Mouse (Mus musculus) limb, embryonic 13.5 days (tissue): ENCODE measurements around the gene Zfp983. TPM values are rescaled to one million over a fixed set of nuclear protein-coding genes. Genes with fewer than 3 reads are reported as not detected.

ENCODE experiments used
- ATAC-seq: fragments of 200-750 bp; cut with Nextera tagmentation; 2 replicates; pipeline ENCODE4 v1.8.0; 2017; ENCODE audit warnings: low read depth, moderate number of reproducible peaks, moderate TSS enrichment; ENCODE audit not compliant: low FRiP score
- H3K27ac ChIP-seq: fragments of 300-500 bp; sonication (generic); 2 replicates; pipeline ENCODE4 v1.5.1; 2015; ENCODE audit warnings: inconsistent platforms, mild to moderate bottlenecking, moderate library complexity
- H3K27me3 ChIP-seq: fragments of 300-500 bp; sonication (generic); 2 replicates; pipeline ENCODE4 v1.6.1; 2015; ENCODE audit warnings: mild to moderate bottlenecking, inconsistent platforms
- H3K36me3 ChIP-seq: fragments of 300-500 bp; sonication (generic); 2 replicates; pipeline ENCODE4 v1.6.1; 2015; ENCODE audit warnings: inconsistent platforms, mild to moderate bottlenecking, moderate library complexity
- H3K4me1 ChIP-seq: fragments of 300-500 bp; sonication (generic); 2 replicates; pipeline ENCODE4 v1.6.1; 2015; ENCODE audit warnings: inconsistent platforms
- H3K4me2 ChIP-seq: fragments of 300-500 bp; sonication (generic); replicated peaks from 2 replicates; pipeline ENCODE4 v1.6.1; 2015; ENCODE audit warnings: inconsistent platforms, mild to moderate bottlenecking, moderate library complexity
- H3K4me3 ChIP-seq: fragments of 300-500 bp; sonication (generic); 2 replicates; pipeline ENCODE4 v1.5.1; 2015; ENCODE audit warnings: moderate library complexity, mild to moderate bottlenecking, inconsistent platforms
- H3K9ac ChIP-seq: fragments of 300-500 bp; sonication (generic); 2 replicates; pipeline ENCODE4 v1.6.1; 2015; ENCODE audit warnings: mild to moderate bottlenecking, inconsistent platforms
- H3K9me3 ChIP-seq: fragments of 300-500 bp; sonication (generic); 2 replicates; pipeline ENCODE4 v1.6.1; 2016; ENCODE audit warnings: inconsistent platforms
- WGBS: fragments of 180-500 bp; shearing (Covaris S2); methylation state at CpG from one replicate; pipeline ENCODE4 v1.1.7; 2015; 5-methylcytosine and 5-hydroxymethylcytosine counted together
- polyA plus RNA-seq: library from polyadenylated mRNA; unstranded; fragments of >200 nt; fragmentation: Nextera tagmentation; extraction: Ambion mirVana; gene quantifications from 2 replicates; pipeline ENCODE4 v1.2.1, GENCODE M21; 2015

Gene Zfp983
- polyA plus RNA-seq, 1 experiment from 2014 or later = 6.3 TPM

DNA sequence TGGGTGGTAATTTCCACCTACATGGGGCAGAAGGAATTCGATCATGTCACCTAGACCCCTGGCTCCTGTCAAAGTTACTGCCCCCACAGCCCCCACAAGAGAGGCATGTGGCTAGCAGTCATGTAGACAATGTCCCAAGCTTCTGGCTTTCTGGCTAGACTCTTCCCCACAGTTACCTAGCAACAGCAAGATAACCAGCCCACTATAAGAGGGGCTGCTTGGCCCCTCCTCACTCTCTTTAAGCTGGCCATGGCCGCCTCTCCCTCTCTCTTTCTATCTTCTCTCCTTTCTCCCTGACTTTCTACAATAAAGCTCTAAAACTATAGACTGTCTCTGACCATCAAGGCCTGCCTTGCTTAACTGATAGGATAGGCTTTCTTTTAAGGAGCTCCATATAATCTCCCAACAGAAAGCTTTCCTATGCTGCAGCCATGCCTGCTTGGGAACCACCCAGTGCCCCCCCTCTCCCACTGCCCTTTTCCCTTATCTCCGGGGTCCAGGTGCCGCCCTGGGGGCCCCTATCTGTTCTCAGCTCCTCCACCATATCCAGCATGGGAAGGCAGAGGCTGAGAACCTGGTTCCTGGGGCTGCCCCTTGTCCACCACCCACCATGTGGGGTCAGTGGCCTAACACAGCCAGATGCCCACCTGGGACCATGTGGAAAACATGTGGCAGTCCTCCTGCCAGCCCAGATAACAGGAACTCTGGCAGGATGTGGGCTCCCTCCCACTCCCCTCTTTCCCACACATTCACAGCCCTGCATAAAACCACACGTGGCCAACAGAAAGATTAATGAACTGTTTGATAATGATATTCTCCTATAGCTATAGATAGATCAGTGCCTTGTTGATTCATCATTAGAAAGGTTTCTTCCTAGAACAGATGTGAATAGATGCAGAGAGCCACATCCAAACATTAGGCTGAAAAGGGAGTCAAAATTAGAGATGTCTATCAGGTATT is 52.1 kb downstream of the Zfp983 start:
- H3K27ac ChIP-seq = no peak overlapping the region
- H3K27me3 ChIP-seq = no peaks in the 10 kb centered on the region
- H3K4me1 ChIP-seq = no peaks in the 10 kb centered on the region
- H3K4me3 ChIP-seq = no peak overlapping the region
- no peaks in the 10 kb centered on the region for H3K36me3 ChIP-seq
- H3K9ac ChIP-seq = no peak overlapping the region
- ATAC-seq = no peak
- H3K4me2 ChIP-seq = no peak overlapping the region
- 45% methylated on average over 5 of the region's 5 CpGs for WGBS
- H3K9me3 ChIP-seq = no peaks in the 10 kb centered on the region

DNA sequence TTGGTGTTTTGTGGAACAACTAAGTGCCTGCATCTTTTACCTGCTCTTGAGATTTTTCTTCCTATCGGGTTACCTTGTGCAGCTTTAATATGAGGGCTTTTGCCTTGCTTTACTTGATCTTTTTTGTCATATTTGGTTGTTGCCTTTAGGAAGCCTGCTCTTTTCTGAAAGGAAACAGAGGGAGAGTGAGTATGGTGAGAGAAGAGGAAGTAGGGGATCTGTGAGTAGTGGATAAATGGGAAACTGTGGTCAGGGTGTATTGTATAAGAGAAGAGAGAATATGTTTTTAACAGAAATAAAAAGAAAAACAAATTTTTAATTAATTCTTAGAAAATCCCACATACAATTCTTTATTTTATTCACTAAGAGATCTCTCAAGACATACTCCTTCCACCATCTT is 53.0 kb downstream of the Zfp983 start:
- no peaks in the 10 kb centered on the region for H3K36me3 ChIP-seq
- peaks cover 2% of the 10 kb centered on the region for H3K4me1 ChIP-seq
- no peak overlapping the region for H3K27ac ChIP-seq
- no peak overlapping the region for H3K4me2 ChIP-seq
- H3K9me3 ChIP-seq = no peaks in the 10 kb centered on the region
- WGBS = 88% methylated on average over 1 of the region's 1 CpGs
- no peaks in the 10 kb centered on the region for H3K27me3 ChIP-seq
- no peak for ATAC-seq
- H3K4me3 ChIP-seq = no peak overlapping the region
- H3K9ac ChIP-seq = no peak overlapping the region

DNA sequence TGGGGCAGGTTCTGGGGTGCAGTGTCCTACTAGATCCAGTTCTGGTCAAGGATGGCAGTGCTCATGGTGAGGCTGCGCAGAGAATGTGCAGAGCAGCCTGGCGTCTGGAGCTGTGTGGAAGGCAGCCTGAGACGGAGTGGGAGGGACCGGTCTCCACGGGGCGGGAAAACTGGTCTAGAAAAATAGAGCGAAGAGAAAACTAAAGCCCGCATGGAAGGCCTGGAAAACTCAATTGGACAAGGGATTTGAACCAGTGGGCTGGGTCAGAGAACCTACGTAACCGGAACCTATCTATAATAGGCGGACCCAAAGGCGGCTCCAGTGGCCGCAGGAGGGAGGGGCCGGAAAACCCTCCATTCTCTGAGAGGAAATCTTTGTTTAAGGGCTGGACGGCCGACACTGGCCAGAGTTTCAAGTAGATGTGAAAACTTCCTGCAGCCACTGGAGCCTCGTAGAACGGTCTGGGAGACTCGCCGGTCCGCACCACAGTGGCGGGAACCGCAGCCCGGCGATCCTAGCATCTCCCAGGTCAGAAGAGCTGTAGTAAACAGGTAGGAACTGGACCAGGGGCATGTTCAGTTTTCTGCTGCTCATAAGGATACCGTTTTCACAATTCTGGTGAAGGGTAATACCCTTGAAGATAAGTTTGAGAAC is 57.0 kb downstream of the Zfp983 start, which contains the start of gene Zfp760:
Gene Zfp760, plus strand, starts transcription at position 399 of the 654 bp plus-strand sequence.
- WGBS = 3% methylated on average over 26 of the region's 26 CpGs
- Histone ChIP-seq H3K4me1 (peaks cover 10% of the 10 kb centered on the region), H3K36me3 (peaks cover 13% of the 10 kb centered on the region), H3K9ac (peak within 1 kb of the TSS; percentile 81), H3K4me2 (peak within 1 kb of the TSS; percentile 73), H3K27ac (peak within 1 kb of the TSS; percentile 93), H3K9me3 (no peaks in the 10 kb centered on the region), H3K27me3 (no peaks in the 10 kb centered on the region), H3K4me3 (peak within 1 kb of the TSS; percentile 71)
- peak; percentile 99 for ATAC-seq

DNA sequence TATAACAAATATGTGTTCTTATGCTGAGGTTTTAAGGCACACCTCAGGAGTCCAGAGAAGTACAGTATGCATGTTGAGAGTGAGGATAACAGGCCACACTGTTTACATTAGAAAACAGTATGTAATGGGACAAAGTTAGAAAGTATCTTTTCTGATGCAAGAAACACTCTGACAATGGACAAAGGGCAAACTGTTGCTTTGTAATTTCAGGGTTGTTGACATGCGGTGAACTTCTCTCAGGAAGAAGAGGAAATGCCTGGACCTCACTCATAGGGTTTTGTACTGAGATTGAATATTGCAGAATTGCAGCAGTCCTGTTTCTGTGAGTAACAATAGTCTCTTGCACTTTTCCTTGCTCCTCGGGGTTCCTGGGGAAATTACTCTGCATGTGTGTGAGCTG is 58.0 kb downstream of the Zfp983 start:
- Histone ChIP-seq H3K9ac (peak overlapping the region; percentile 64), H3K9me3 (no peaks in the 10 kb centered on the region), H3K4me2 (peak overlapping the region; percentile 73), H3K27ac (no peak overlapping the region), H3K4me3 (peak overlapping the region; percentile 71), H3K27me3 (no peaks in the 10 kb centered on the region), H3K36me3 (peaks cover 18% of the 10 kb centered on the region), H3K4me1 (peaks cover 10% of the 10 kb centered on the region)
- no peak for ATAC-seq
- WGBS = 51% methylated on average over 2 of the region's 2 CpGs

Other genes starting within 250 kb of the Zfp983 start
- 4.1 and 4.8 TPM in 2 replicates for gene Zfp54, start 227.4 kb upstream of the Zfp983 start, polyA plus RNA-seq
- 17.3 and 18.0 TPM in 2 replicates for gene Zfp51, start 200.2 kb upstream of the Zfp983 start, polyA plus RNA-seq
- 12.4 TPM in 2 replicates for gene Zfp53, start 161.6 kb upstream of the Zfp983 start, polyA plus RNA-seq
- 4.9 and 5.1 TPM in 2 replicates for gene Zfp52, start 115.1 kb upstream of the Zfp983 start, polyA plus RNA-seq
- 16.9 and 17.9 TPM in 2 replicates for gene Zfp948, start 83.6 kb upstream of the Zfp983 start, polyA plus RNA-seq
- 7.6 and 8.0 TPM in 2 replicates for gene Gm10226, start 41.2 kb downstream of the Zfp983 start, polyA plus RNA-seq
- gene Zfp760, start 57.1 kb downstream of the Zfp983 start, polyA plus RNA-seq = 16.1 and 17.4 TPM in 2 replicates
- 7.5 and 8.5 TPM in 2 replicates for gene Zfp229, start 80.2 kb downstream of the Zfp983 start, polyA plus RNA-seq
- gene Zfp820, start 195.1 kb downstream of the Zfp983 start, polyA plus RNA-seq = 7.1 and 7.7 TPM in 2 replicates